Mouse (Mus musculus) neutrophil, adult 59 days (primary cell): ENCODE results near the gene Adrm1. TPM values are rescaled to one million over a fixed set of nuclear protein-coding genes. Genes with fewer than 3 reads are reported as not detected.

Experiments used
- total RNA-seq, 2 experiments: library from RNA; stranded (reverse); gene quantifications; 1 replicate in 1 of 2; 2 replicates in 1 of 2; pipeline ENCODE4 v1.2.4; 2023

The Adrm1 gene
- 10 to 100 TPM; 71.8 to 74.1 TPM for total RNA-seq

DNA sequence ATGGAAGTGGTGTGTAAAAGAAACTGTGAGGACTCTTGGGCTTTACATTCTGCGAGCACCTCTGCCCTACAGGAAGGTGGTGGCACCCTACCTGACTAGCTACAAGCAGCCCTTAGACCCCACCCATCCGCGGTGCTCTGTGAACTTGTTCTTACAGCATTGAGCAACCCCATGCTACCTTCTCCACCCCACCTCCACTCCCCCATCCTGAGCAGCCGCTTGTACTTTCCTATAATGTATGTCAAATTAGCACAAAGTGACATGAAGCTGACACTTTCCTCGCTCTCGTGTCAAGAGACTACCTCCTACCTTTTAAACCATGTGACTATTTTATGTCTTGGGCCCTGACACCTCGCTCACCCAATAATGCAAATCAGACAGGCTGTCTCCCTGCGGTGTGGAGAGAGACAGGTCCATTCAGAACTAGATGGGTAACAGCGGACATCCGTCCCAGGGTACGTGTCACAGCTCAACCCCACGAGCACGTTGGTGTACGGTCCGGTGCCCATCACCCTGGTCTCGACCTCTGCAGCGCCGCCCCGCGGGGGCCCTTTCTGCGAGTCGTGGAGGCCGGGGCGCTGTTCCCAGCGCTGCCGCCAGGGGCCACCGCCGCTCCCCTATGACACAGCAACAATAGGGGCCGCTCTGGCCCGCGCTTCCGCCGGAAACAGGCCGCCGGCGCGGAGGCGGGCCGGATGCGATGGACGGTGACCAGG is at the start of gene Adrm1:
TSS of gene Adrm1 (plus strand) at position 680 of the 716 bp plus-strand sequence.

Other genes starting within 250 kb of the Adrm1 start
- 10 to 100 TPM; 34.7 to 35.2 TPM for gene Taf4, start 194.8 kb upstream of the Adrm1 start, total RNA-seq
- 10 to 100 TPM; 17.8 to 17.9 TPM for gene Lsm14b, start 146.5 kb upstream of the Adrm1 start, total RNA-seq
- gene Psma7, start 129.1 kb upstream of the Adrm1 start, total RNA-seq: 100 to 1,000 TPM; 143 to 165 TPM
- 1 to 10 TPM; 3.9 to 4.2 TPM for gene Ss18l1, start 129.0 kb upstream of the Adrm1 start, total RNA-seq
- gene Mtg2, start 100.9 kb upstream of the Adrm1 start, total RNA-seq: 1 to 10 TPM; 6.6 to 8.4 TPM
- gene Hrh3, start 67.0 kb upstream of the Adrm1 start, total RNA-seq: not detected
- 10 to 100 TPM; 72.1 to 78.5 TPM for gene Osbpl2, start 52.2 kb upstream of the Adrm1 start, total RNA-seq
- under 1 TPM; 0.71 TPM for gene Lama5, start 54.4 kb downstream of the Adrm1 start, total RNA-seq
- 100 to 1,000 TPM; 517 to 537 TPM for gene Rps21, start 85.9 kb downstream of the Adrm1 start, total RNA-seq
- 10 to 100 TPM; 25.6 to 27.2 TPM for gene Cables2, start 102.0 kb downstream of the Adrm1 start, total RNA-seq
- gene Rbbp8nl, start 118.4 kb downstream of the Adrm1 start, total RNA-seq: not detected
- gene Gata5, start 163.2 kb downstream of the Adrm1 start, total RNA-seq: not detected